Mouse (Mus musculus): ENCODE measurements around the gene Il27ra. TPM values are rescaled to one million over a fixed set of nuclear protein-coding genes. Genes with fewer than 3 reads are reported as not detected.
"Not testable (repeated sequence)": the region's sequence is repeated elsewhere in the genome, so short reads cannot be mapped to it uniquely, and the experiment has no call there.

Il27ra gene
- polyA plus RNA-seq, 1 experiment from 2014 or later, result 4.4 TPM

DNA sequence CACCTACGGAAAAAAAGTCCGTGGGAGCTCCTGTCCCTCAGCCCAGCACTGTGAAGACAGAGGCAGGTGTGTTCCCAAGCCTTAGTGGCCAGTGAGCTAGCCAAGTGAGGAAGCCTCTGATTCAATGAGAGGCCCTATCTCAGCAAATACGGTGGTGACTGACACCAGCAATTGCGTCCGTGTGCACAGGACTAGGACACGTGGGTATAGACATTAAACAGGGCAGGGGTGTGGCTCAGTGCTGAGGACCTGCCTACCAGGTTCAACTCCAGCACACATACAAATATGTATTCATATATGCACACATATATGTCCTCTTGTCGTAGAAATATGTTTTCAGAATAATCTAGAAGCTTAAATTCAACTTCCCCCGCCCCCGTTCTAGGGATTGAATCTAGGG, 22.7 kb downstream of the Il27ra start:
- H3K4me3 ChIP-seq, result no peak overlapping the region
- no peak overlapping the region for H3K9ac ChIP-seq
- peaks cover 31% of the 10 kb centered on the region for H3K27me3 ChIP-seq (replicated peaks)
- H3K9me3 ChIP-seq (replicated peaks), result 0 out of 2 replicates have a peak, but pooled peaks cover 4% of the 10 kb centered on the region
- H3K27ac ChIP-seq (ENCODE audit: poor library complexity, severe bottlenecking), result no peak overlapping the region
- no peak overlapping the region for H3K4me2 ChIP-seq
- 76% methylated on average over 9 of the region's 9 CpGs for WGBS
- no peak for ATAC-seq (ENCODE audit: insufficient number of reproducible peaks, low FRiP score)
- no peaks in the 10 kb centered on the region for H3K36me3 ChIP-seq
- H3K4me1 ChIP-seq (replicated peaks), result peaks cover 33% of the 10 kb centered on the region

DNA sequence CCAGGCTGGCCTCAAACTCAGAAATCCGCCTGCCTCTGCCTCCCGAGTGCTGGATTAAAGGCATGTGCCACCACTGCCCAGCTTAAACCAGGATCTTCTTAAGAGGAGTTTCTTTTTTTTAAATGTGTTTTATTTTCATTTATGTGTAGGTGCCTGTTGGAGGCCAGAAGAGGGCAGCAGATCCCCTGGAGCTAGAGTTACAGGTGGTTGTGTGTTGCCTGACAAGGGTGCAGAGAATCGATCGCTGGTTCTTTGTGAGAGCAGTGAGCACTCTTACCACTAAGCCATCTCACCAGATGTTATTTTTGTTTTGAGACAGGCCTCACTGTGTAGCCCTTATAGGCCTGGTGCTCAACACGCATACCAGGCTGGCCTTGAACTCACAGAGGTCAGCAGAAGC, 26.6 kb downstream of the Il27ra start:
- WGBS, result 90% methylated on average over 5 of the region's 5 CpGs
- Histone ChIP-seq H3K4me1 (replicated peaks) (peaks cover 17% of the 10 kb centered on the region), H3K9me3 (replicated peaks) (0 out of 2 replicates have a peak, but pooled peaks cover 4% of the 10 kb centered on the region), H3K27me3 (replicated peaks) (peaks cover 50% of the 10 kb centered on the region), H3K9ac (no peak overlapping the region), H3K36me3 (no peaks in the 10 kb centered on the region), H3K4me2 (no peak overlapping the region), H3K4me3 (no peak overlapping the region), H3K27ac (ENCODE audit: poor library complexity, severe bottlenecking) (no peak overlapping the region)
- no peak for ATAC-seq (ENCODE audit: insufficient number of reproducible peaks, low FRiP score)

DNA sequence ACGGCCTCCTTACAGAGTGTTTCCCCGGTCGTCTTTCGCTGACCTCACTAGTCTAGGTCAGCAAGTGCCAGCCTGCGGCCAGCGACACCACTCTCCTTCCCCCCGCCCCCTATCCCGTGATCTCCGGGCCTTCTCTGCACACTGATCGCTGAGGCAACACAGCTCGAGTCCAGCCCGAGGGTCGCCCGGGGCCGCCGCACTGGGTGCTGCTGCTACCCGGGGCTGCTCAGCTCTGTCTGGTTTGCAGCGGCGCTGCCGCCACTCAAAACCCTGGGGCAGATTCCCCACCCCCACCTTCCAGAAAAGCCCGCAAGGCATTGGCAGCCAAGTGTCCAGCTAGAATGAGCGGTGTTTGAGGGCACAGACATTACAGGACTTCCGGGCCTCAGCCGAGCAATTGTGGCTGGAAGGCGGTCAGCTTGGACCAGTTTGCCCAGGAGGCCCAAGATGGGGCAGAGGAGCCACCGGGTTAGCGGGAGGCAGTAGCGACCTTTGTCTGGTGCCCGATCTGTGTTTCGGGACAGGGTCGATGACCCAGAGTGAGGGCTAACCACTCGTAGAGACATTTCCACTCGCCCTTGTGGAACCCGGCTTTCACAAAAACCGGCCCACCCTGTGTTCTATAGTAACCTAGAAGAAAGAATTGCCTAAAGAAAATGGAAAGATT, 29.8 kb downstream of the Il27ra start:
- H3K4me3 ChIP-seq, result peak overlapping the region; percentile 54
- no peaks in the 10 kb centered on the region for H3K36me3 ChIP-seq
- 13% methylated on average over 35 of the region's 35 CpGs for WGBS
- peak; percentile 30; the same call in 1 of the 2 replicates for ATAC-seq (ENCODE audit: insufficient number of reproducible peaks, low FRiP score)
- peaks cover 22% of the 10 kb centered on the region for H3K4me1 ChIP-seq (replicated peaks)
- H3K9me3 ChIP-seq (replicated peaks), result 0 out of 2 replicates have a peak, but pooled peaks cover 4% of the 10 kb centered on the region
- H3K27me3 ChIP-seq (replicated peaks), result peaks cover 39% of the 10 kb centered on the region
- peak overlapping the region; percentile 95 for H3K4me2 ChIP-seq
- H3K27ac ChIP-seq (ENCODE audit: poor library complexity, severe bottlenecking), result no peak overlapping the region
- peak overlapping the region; percentile 64 for H3K9ac ChIP-seq

DNA sequence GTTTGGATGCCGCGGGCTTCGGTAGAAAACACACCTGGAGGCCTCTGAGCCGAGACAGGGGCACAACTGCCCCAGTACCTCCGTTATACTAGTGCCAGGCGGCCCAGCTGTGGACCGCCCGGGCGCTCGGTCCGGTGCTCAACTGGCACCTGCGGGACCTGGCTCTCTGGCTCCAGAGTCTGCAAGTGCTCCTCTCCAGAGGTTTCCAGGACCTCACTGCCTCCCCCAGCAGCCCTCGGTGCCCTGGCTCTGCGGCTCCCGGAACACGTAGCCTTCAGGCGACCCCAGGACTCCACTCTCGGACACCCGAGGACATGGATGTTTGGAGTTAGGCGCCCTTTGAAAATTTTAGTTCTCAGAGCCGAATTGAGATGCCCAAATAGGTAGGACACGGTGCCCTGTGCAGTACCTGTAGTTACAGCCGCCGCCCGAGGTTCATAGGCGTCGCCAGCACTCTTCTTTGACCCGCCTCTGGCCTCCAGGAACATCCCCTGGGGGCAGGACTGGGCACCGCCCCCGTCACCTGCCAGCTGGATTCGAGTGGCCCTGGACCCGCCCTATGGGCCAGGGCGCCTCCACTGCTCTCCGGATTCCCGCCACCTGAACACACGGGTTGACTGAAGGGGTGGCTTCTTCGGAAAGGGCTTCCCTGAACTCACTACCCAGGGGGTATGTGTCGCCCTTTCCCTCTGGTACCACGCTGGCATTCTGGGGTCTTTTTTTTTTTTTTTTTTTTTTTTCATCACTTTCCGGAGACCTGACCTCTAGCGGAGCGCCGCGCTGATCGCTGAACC, 30.5 kb downstream of the Il27ra start, which contains the start of gene 2210011C24Rik:
Gene 2210011C24Rik, minus strand, starts transcription at position 467 of the 794 bp plus-strand sequence.
- peaks cover 34% of the 10 kb centered on the region for H3K27me3 ChIP-seq (replicated peaks)
- WGBS, result 1% methylated on average over 45 of the region's 45 CpGs
- H3K9ac ChIP-seq, result peak within 1 kb of the TSS; percentile 64
- peaks cover 22% of the 10 kb centered on the region for H3K4me1 ChIP-seq (replicated peaks)
- peak within 1 kb of the TSS; percentile 95 for H3K4me2 ChIP-seq
- no peak within 1 kb of the TSS for H3K27ac ChIP-seq (ENCODE audit: poor library complexity, severe bottlenecking)
- no peak for ATAC-seq (ENCODE audit: insufficient number of reproducible peaks, low FRiP score)
- no peaks in the 10 kb centered on the region for H3K36me3 ChIP-seq
- peak within 1 kb of the TSS; percentile 54 for H3K4me3 ChIP-seq
- 0 out of 2 replicates have a peak, but pooled peaks cover 4% of the 10 kb centered on the region for H3K9me3 ChIP-seq (replicated peaks)

DNA sequence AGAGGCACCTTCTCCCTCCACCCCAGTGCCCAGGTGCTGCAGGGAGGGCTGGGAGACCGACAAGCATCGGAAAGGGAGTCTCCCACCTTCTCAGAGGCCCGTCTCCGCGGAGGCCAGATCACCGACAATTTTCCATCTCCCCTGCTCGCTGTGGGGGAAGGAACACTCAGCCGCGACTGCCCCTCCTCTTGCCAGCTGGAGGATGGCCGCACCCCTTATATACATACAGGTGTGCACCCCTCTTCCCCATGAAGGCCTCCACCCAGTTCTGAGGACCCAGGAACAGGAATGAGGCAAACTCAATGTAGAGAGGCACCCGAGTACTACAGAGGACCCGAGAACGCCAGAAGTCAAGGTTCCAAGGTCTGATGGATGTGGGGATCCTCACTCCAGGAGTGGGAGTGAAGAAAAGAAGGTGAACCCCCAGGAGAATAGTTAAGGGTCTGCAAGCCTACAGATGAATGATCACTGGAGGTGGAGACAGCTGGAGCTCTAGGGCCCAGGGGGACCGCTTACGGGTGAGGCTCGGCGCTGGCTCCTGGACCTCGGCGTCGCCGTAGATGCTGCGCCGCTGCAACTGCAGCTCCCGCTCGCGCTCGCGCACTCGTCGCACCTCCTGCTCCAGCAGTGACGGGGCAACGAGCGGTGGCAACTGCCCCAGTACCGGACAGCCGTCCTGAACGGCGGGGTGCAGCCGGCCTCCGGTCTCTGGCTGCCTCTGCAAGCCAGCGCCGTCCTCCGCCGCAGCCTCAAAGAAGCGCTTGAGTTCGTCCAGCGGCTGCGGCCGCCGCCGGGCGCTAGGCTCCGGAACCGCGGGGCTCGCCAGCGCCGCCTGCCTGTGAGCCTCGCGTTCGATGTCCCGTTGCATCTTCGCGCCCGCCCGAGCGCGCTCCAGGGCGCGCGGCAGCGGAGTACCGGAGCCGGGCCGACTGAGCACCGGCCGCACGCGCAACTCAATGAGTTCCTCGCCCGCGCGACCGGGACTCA, 31.5 kb downstream of the Il27ra start:
- 0 out of 2 replicates have a peak, but pooled peaks have one; percentile 22 for ATAC-seq (ENCODE audit: insufficient number of reproducible peaks, low FRiP score)

DNA sequence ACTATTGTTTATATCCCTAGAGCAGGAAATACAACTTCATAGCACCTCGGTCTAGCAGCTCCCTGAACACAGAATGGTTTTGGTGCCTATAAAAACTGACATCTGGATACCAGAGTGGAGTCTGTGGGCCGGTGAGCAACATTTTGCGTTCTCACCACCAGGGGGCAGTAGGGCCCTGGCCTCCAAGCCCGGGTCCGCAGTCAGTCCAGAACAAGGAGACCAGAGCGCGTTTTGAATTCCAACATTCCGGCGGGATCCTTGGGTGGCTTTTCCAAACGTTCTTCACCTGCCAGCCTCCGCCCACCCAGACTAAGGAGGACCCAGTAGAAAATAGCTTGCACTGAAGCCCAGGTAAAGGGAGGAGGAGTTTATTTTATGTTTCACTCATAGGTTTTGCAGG, 32.5 kb downstream of the Il27ra start:
- ATAC-seq (ENCODE audit: insufficient number of reproducible peaks, low FRiP score), result 0 out of 2 replicates have a peak, but pooled peaks have one; percentile 36
- 2% methylated on average over 11 of the region's 11 CpGs for WGBS
- H3K4me1 ChIP-seq (replicated peaks), result peaks cover 22% of the 10 kb centered on the region
- H3K27ac ChIP-seq (ENCODE audit: poor library complexity, severe bottlenecking), result no peak overlapping the region
- no peaks in the 10 kb centered on the region for H3K36me3 ChIP-seq
- no peak overlapping the region for H3K9ac ChIP-seq
- no peaks in the 10 kb centered on the region for H3K9me3 ChIP-seq (replicated peaks)
- no peak overlapping the region for H3K4me3 ChIP-seq
- H3K4me2 ChIP-seq, result no peak overlapping the region
- peaks cover 34% of the 10 kb centered on the region for H3K27me3 ChIP-seq (replicated peaks)

More for the DNA sequence above, 31.5 kb downstream of the Il27ra start:
- peak overlapping the region; percentile 54 for H3K4me3 ChIP-seq
- peaks cover 22% of the 10 kb centered on the region for H3K4me1 ChIP-seq (replicated peaks)
- peak overlapping the region; percentile 64 for H3K9ac ChIP-seq
- H3K9me3 ChIP-seq (replicated peaks), result 0 out of 2 replicates have a peak, but pooled peaks cover 2% of the 10 kb centered on the region
- peak overlapping the region; percentile 95 for H3K4me2 ChIP-seq
- H3K27me3 ChIP-seq (replicated peaks), result peaks cover 34% of the 10 kb centered on the region
- no peaks in the 10 kb centered on the region for H3K36me3 ChIP-seq
- 2% methylated on average over 83 of the region's 83 CpGs for WGBS
- H3K27ac ChIP-seq (ENCODE audit: poor library complexity, severe bottlenecking), result no peak overlapping the region

DNA sequence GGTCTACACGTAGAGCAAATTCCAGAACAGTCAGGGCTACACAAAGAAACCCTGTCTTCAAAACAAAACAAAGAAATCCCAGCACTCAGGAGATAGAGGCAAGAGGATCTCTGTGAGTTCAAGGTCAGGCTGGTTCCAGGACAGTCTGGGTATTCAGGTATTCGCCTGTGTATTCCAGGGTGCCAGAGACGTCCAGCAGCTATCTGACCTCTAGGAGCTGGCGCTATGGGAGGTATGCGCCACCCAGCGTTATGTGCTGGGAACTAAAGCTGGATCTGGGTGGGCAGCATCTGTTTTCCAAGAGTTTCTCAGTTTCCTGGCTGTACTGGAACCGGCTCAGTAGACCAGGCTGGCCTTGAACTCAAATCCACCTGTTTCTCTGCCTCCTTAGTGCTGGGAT, 34.0 kb downstream of the Il27ra start:
- H3K4me1 ChIP-seq (replicated peaks), result peaks cover 30% of the 10 kb centered on the region
- H3K27ac ChIP-seq (ENCODE audit: poor library complexity, severe bottlenecking), result no peak overlapping the region
- no peak overlapping the region for H3K4me3 ChIP-seq
- no peak overlapping the region for H3K9ac ChIP-seq
- H3K36me3 ChIP-seq, result no peaks in the 10 kb centered on the region
- no peak for ATAC-seq (ENCODE audit: insufficient number of reproducible peaks, low FRiP score)
- WGBS, result 26% methylated on average over 7 of the region's 7 CpGs
- H3K4me2 ChIP-seq, result no peak overlapping the region
- peaks cover 32% of the 10 kb centered on the region for H3K27me3 ChIP-seq (replicated peaks)
- no peaks in the 10 kb centered on the region for H3K9me3 ChIP-seq (replicated peaks)

DNA sequence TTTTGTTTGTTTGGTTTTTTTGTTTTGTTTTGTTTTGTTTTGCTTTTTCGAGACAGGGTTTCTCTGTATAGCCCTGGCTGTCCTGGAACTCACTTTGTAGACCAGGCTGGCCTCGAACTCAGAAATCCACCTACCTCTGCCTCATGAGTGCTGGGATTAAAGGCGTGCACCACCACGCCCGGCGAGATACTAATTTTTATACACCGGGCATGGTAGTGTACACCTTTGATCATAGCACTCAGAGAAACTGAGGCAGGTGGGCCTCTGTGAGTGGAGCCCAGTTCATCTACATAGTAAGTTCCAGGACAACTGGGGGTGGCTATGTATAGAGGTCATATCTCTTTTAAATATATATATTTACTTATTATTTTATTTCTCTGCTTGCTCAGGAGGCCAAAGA, 36.9 kb downstream of the Il27ra start:
- Histone ChIP-seq H3K4me1 (replicated peaks) (peaks cover 21% of the 10 kb centered on the region), H3K27me3 (replicated peaks) (peaks cover 20% of the 10 kb centered on the region)
- H3K27ac ChIP-seq (ENCODE audit: poor library complexity, severe bottlenecking); ATAC-seq (ENCODE audit: insufficient number of reproducible peaks, low FRiP score); H3K4me2 ChIP-seq; H3K4me3 ChIP-seq; H3K9me3 ChIP-seq (replicated peaks); H3K36me3 ChIP-seq; H3K9ac ChIP-seq: not testable (repeated sequence)
- WGBS, result 92% methylated on average over 7 of the region's 7 CpGs

DNA sequence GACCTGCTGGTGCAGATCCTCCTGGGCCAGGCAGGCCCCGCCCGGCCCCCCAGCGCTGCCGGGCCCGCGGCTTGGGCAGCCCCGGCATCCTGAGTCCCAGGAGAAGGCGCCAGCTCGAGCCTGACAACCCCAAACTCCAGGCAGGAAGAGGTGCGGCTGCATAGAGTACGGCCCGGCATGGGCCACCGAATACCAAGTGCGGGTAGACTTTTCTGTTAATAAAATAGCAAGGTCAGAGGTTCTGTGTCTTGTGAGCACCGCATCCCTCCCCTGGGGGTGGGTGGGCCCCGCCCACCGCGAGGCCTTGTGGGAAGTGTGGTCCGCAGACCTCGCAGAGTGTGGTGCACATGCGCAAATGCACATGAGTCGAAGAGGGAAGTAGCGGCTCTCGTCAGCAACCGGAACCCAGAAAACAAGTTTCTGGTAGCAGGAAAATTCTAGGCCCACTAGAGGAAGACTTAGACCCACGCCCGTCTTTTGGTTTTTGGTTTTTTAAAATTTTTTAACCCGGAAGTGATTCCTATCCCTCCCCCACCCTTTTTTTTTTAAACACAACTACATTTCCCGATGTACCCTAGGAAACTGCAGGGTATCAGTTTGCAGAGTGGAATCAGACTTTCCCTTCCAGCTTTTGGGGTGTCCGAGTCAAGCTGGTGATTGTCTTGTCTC, 37.7 kb downstream of the Il27ra start:
- peak overlapping the region; percentile 88 for H3K4me2 ChIP-seq
- peaks cover 15% of the 10 kb centered on the region for H3K36me3 ChIP-seq
- peak overlapping the region; percentile 69 for H3K27ac ChIP-seq (ENCODE audit: poor library complexity, severe bottlenecking)
- peaks cover 23% of the 10 kb centered on the region for H3K4me1 ChIP-seq (replicated peaks)
- H3K27me3 ChIP-seq (replicated peaks), result peaks cover 16% of the 10 kb centered on the region
- WGBS, result under 1% methylated on average over 30 of the region's 30 CpGs
- H3K4me3 ChIP-seq, result peak overlapping the region; percentile 60
- ATAC-seq (ENCODE audit: insufficient number of reproducible peaks, low FRiP score), result peak; percentile 89
- no peaks in the 10 kb centered on the region for H3K9me3 ChIP-seq (replicated peaks)
- H3K9ac ChIP-seq, result peak overlapping the region; percentile 72

DNA sequence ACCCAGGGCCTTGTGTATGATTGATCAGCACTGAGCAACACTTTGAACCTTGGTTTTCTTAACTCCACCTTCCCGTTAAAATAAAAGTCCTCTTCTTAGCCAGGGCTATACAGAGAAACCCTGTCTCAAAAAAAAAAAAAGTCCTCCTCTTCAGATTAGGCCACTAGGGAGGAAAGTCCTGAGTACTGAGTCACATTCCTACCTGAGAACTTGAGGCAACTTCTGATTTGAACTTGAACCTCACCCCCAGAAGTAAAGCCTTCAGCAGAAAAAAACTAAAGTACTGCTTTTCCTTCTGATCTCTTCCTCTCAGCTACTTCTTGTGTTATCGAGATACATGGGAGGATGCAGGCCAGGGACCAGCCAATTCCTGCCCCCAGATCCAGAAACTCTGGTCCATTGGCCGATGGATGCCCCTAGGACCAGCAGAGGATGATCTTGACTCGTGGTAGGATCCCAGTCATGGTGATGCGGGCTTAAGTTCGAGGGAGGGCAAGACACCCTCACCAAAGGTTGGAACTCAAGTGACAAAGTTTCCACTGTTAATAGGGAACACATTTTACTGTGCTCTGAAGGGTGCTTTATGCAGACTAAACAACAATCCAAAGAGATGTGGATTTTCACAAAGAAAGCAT, 38.7 kb downstream of the Il27ra start:
- no peak overlapping the region for H3K27ac ChIP-seq (ENCODE audit: poor library complexity, severe bottlenecking)
- peaks cover 19% of the 10 kb centered on the region for H3K27me3 ChIP-seq (replicated peaks)
- H3K4me3 ChIP-seq, result peak overlapping the region; percentile 60
- H3K36me3 ChIP-seq, result peaks cover 21% of the 10 kb centered on the region
- peaks cover 33% of the 10 kb centered on the region for H3K4me1 ChIP-seq (replicated peaks)
- WGBS, result 77% methylated on average over 6 of the region's 6 CpGs
- peak overlapping the region; percentile 88 for H3K4me2 ChIP-seq
- H3K9ac ChIP-seq, result peak overlapping the region; percentile 72; the same call in 1 of the 2 replicates
- H3K9me3 ChIP-seq (replicated peaks), result no peaks in the 10 kb centered on the region
- no peak for ATAC-seq (ENCODE audit: insufficient number of reproducible peaks, low FRiP score)

Data from heart, embryonic 12.5 days (tissue).